Mouse (Mus musculus) stomach, embryonic 15.5 days (tissue): ENCODE measurements around the gene Usp46. TPM values are rescaled to one million over a fixed set of nuclear protein-coding genes. Genes with fewer than 3 reads are reported as not detected.
"Not testable (repeated sequence)": the region's sequence is repeated elsewhere in the genome, so short reads cannot be mapped to it uniquely, and the experiment has no call there.

Experiments used
- ATAC-seq: fragments of 200-750 bp; cut with Nextera tagmentation; 2 replicates; pipeline ENCODE4 v1.8.0; 2017; ENCODE audit warnings: low read depth, moderate number of reproducible peaks, moderate TSS enrichment; ENCODE audit not compliant: insufficient read depth, low FRiP score
- H3K27ac ChIP-seq: fragments of 300-500 bp; sonication (generic); 2 replicates; pipeline ENCODE4 v1.5.1; 2015; ENCODE audit warnings: mild to moderate bottlenecking, inconsistent platforms
- H3K27me3 ChIP-seq: fragments of 300-500 bp; sonication (generic); replicated peaks from 2 replicates; pipeline ENCODE4 v1.6.1; 2015; ENCODE audit warnings: inconsistent platforms
- H3K36me3 ChIP-seq: fragments of 300-500 bp; sonication (generic); 2 replicates; pipeline ENCODE4 v1.6.1; 2015; ENCODE audit warnings: inconsistent platforms
- H3K4me1 ChIP-seq: fragments of 300-500 bp; sonication (generic); 2 replicates; pipeline ENCODE4 v1.6.1; 2015; ENCODE audit warnings: inconsistent platforms
- H3K4me2 ChIP-seq: fragments of 300-500 bp; sonication (generic); 2 replicates; pipeline ENCODE4 v1.6.1; 2015; ENCODE audit warnings: mild to moderate bottlenecking, inconsistent platforms
- H3K4me3 ChIP-seq: fragments of 300-500 bp; sonication (generic); replicated peaks from 2 replicates; pipeline ENCODE4 v1.5.1; 2015; ENCODE audit warnings: inconsistent platforms
- H3K9ac ChIP-seq: fragments of 300-500 bp; sonication (generic); 2 replicates; pipeline ENCODE4 v1.6.1; 2015; ENCODE audit warnings: inconsistent platforms
- H3K9me3 ChIP-seq: fragments of 300-500 bp; sonication (generic); 2 replicates; pipeline ENCODE4 v1.6.1; 2016; ENCODE audit warnings: inconsistent platforms
- WGBS: fragments of 180-500 bp; shearing (Covaris S2); methylation state at CpG from one replicate; pipeline ENCODE4 v1.1.7; 2015; 5-methylcytosine and 5-hydroxymethylcytosine counted together
- polyA plus RNA-seq: library from polyadenylated mRNA; unstranded; fragments of >200 nt; fragmentation: Nextera tagmentation; extraction: Ambion mirVana; gene quantifications from 2 replicates; pipeline ENCODE4 v1.2.1, GENCODE M21; 2015

The Usp46 gene
- polyA plus RNA-seq, 1 experiment from 2014 or later = 27.7 TPM

DNA sequence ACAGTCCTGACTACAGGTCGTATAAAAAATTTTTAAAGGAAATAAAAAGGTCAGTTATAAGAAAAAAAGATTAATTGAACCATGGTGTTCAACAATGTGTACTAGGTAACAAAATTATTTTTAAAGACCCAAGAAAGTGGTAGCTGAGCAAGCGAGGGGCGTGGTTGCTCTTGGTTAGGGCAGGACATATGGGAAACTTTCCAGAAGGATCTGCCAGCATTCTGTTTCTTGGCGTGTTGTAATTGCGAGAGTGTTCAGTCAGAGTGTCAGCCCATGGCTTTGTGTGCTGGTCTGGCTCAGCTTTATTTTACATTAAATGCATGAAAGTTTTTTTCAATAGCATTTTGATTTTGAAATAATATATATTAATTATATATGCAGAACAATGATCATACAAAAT lies 96.5 kb downstream of the Usp46 start:
- Histone ChIP-seq H3K4me3 (no peak overlapping the region), H3K9ac (no peak overlapping the region), H3K9me3 (no peaks in the 10 kb centered on the region), H3K27ac (no peak overlapping the region), H3K36me3 (no peaks in the 10 kb centered on the region), H3K4me2 (no peak overlapping the region), H3K4me1 (peaks cover 11% of the 10 kb centered on the region), H3K27me3 (no peaks in the 10 kb centered on the region)
- 71% methylated on average over 5 of the region's 5 CpGs for WGBS
- no peak for ATAC-seq

GRCm38 (mm10) chr5:73970024-73970628 lies 98.1 kb downstream of the Usp46 start:
- Histone ChIP-seq H3K9me3 (no peaks in the 10 kb centered on the region), H3K27me3 (no peaks in the 10 kb centered on the region), H3K4me1 (peaks cover 11% of the 10 kb centered on the region), H3K9ac (no peak overlapping the region), H3K27ac (no peak overlapping the region), H3K36me3 (no peaks in the 10 kb centered on the region), H3K4me2 (no peak overlapping the region), H3K4me3 (no peak overlapping the region)
- no peak; the same call in 1 of the 2 replicates for ATAC-seq
- 26% methylated on average over 7 of the region's 7 CpGs for WGBS

DNA sequence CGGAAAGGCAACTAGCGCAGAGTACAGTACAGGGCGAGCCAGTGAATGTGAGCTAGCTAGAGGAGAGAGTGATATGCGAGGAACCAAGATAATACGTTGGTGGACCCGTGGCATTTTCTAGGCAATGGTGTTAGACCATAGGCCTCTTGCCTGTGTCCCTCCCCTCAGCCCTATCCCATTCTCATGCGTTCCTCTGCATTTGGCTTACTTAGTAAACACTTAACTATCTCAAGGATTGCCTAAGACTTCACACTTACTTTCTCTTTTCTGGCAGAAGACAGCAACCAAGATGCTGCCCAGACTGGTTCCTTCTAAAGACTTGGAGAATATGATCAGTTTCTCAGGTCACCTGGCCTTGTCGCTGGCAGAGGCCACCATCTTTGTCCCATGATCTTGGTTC lies 98.9 kb downstream of the Usp46 start:
- WGBS = 89% methylated on average over 8 of the region's 8 CpGs
- H3K27ac ChIP-seq = no peak overlapping the region
- no peak for ATAC-seq
- no peaks in the 10 kb centered on the region for H3K27me3 ChIP-seq
- H3K36me3 ChIP-seq = no peaks in the 10 kb centered on the region
- peaks cover 11% of the 10 kb centered on the region for H3K4me1 ChIP-seq
- H3K4me3 ChIP-seq = no peak overlapping the region
- no peak overlapping the region for H3K9ac ChIP-seq
- H3K9me3 ChIP-seq = no peaks in the 10 kb centered on the region
- no peak overlapping the region for H3K4me2 ChIP-seq

GRCm38 (mm10) chr5:73959779-73960178 lies 108.5 kb downstream of the Usp46 start:
- WGBS = 78% methylated on average over 7 of the region's 7 CpGs
- no peaks in the 10 kb centered on the region for H3K36me3 ChIP-seq
- no peak overlapping the region for H3K9ac ChIP-seq
- no peaks in the 10 kb centered on the region for H3K4me1 ChIP-seq
- H3K9me3 ChIP-seq = no peaks in the 10 kb centered on the region
- no peak for ATAC-seq
- no peak overlapping the region for H3K27ac ChIP-seq
- H3K4me3 ChIP-seq = no peak overlapping the region
- H3K27me3 ChIP-seq = no peaks in the 10 kb centered on the region
- no peak overlapping the region for H3K4me2 ChIP-seq

- not testable (repeated sequence) for H3K9me3 ChIP-seq
Observed at GRCm38 (mm10) chr5:73958614-73959013, 109.6 kb downstream of the Usp46 start.

DNA sequence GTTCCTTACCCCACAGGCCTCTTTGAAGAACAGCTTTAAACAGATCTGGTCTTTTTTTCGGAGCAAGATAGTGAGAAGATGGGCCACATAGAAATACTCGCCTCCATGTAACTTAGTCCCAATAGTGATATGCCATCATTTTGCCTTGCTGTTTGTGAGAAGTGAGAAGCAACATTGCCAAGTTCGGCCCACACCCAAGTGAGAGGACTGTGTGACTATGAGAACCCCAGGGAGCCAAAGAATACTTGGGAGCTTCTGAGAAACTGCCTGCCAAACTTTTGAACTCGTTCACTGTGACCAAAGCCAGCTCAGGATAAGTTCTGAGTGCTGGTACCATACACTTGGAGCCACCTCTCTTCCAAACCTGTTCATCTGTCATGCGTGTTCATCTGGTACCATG lies 110.1 kb downstream of the Usp46 start:
- Histone ChIP-seq H3K9me3 (no peaks in the 10 kb centered on the region), H3K27me3 (no peaks in the 10 kb centered on the region), H3K9ac (no peak overlapping the region), H3K36me3 (no peaks in the 10 kb centered on the region), H3K4me2 (no peak overlapping the region), H3K4me3 (no peak overlapping the region), H3K27ac (no peak overlapping the region), H3K4me1 (no peaks in the 10 kb centered on the region)
- no peak for ATAC-seq
- WGBS = 88% methylated on average over 5 of the region's 5 CpGs

More at GRCm38 (mm10) chr5:73958614-73959013, 109.6 kb downstream of the Usp46 start:
- not testable (repeated sequence) for H3K27me3 ChIP-seq, H3K4me3 ChIP-seq, H3K4me1 ChIP-seq, H3K4me2 ChIP-seq, H3K9ac ChIP-seq, H3K27ac ChIP-seq, H3K36me3 ChIP-seq, ATAC-seq
- 95% methylated on average over 5 of the region's 5 CpGs for WGBS

GRCm38 (mm10) chr5:73955691-73956090 lies 112.5 kb downstream of the Usp46 start:
- Histone ChIP-seq H3K4me3 (no peak overlapping the region), H3K4me1 (no peaks in the 10 kb centered on the region), H3K9ac (no peak overlapping the region), H3K9me3 (no peaks in the 10 kb centered on the region), H3K27me3 (no peaks in the 10 kb centered on the region), H3K27ac (no peak overlapping the region), H3K4me2 (no peak overlapping the region), H3K36me3 (no peaks in the 10 kb centered on the region)
- ATAC-seq = no peak
- WGBS = 84% methylated on average over 3 of the region's 3 CpGs

- no peak for ATAC-seq
- H3K4me2 ChIP-seq = no peak overlapping the region
- no peak overlapping the region for H3K4me3 ChIP-seq
- H3K9ac ChIP-seq = no peak overlapping the region
- H3K4me1 ChIP-seq = no peaks in the 10 kb centered on the region
- no peak overlapping the region for H3K27ac ChIP-seq
- H3K36me3 ChIP-seq = no peaks in the 10 kb centered on the region
- WGBS = 86% methylated on average over 4 of the region's 4 CpGs
- H3K9me3 ChIP-seq = no peaks in the 10 kb centered on the region
- H3K27me3 ChIP-seq = no peaks in the 10 kb centered on the region
Observed at GRCm38 (mm10) chr5:73955005-73955404, 113.2 kb downstream of the Usp46 start.

- H3K4me2 ChIP-seq = no peak overlapping the region
- no peak for ATAC-seq
- H3K4me3 ChIP-seq = no peak overlapping the region
- 77% methylated on average over 3 of the region's 3 CpGs for WGBS
- no peaks in the 10 kb centered on the region for H3K36me3 ChIP-seq
- H3K4me1 ChIP-seq = no peaks in the 10 kb centered on the region
- H3K27ac ChIP-seq = no peak overlapping the region
- no peak overlapping the region for H3K9ac ChIP-seq
- H3K27me3 ChIP-seq = no peaks in the 10 kb centered on the region
- H3K9me3 ChIP-seq = no peaks in the 10 kb centered on the region
Observed at GRCm38 (mm10) chr5:73953066-73953614, 115.1 kb downstream of the Usp46 start.

GRCm38 (mm10) chr5:73951649-73952000 lies 116.6 kb downstream of the Usp46 start:
- no peaks in the 10 kb centered on the region for H3K27me3 ChIP-seq
- no peaks in the 10 kb centered on the region for H3K36me3 ChIP-seq
- no peak overlapping the region for H3K27ac ChIP-seq
- no peak for ATAC-seq
- H3K4me3 ChIP-seq = no peak overlapping the region
- H3K9ac ChIP-seq = no peak overlapping the region
- no peaks in the 10 kb centered on the region for H3K4me1 ChIP-seq
- no peak overlapping the region for H3K4me2 ChIP-seq
- H3K9me3 ChIP-seq = no peaks in the 10 kb centered on the region
- 79% methylated on average over 1 of the region's 1 CpGs for WGBS

- 60% methylated on average over 16 of the region's 16 CpGs for WGBS
- Histone ChIP-seq H3K27ac (no peak overlapping the region), H3K4me3 (no peak overlapping the region), H3K27me3 (no peaks in the 10 kb centered on the region), H3K4me1 (no peaks in the 10 kb centered on the region), H3K9ac (no peak overlapping the region), H3K36me3 (no peaks in the 10 kb centered on the region), H3K9me3 (no peaks in the 10 kb centered on the region), H3K4me2 (no peak overlapping the region)
- no peak for ATAC-seq
Observed at GRCm38 (mm10) chr5:73950809-73951648, 117.2 kb downstream of the Usp46 start.
